Mouse (Mus musculus) spleen, postnatal 10 days (tissue): ENCODE data around the gene Mpzl3.

Source experiments
- DNase-seq, 2 experiments: peaks; one replicate each; pipeline ENCODE4 v3.0.0; 2021 to 2022; ENCODE audit warnings: low spot score in 2 of 2

The Mpzl3 gene

GRCm38 (mm10) chr9:45042947-45043346 lies 12.0 kb upstream of the Mpzl3 start:
- no peak for DNase-seq

- DNase-seq = no peak
Observed at GRCm38 (mm10) chr9:45046973-45047372, 8.0 kb upstream of the Mpzl3 start.

- DNase-seq = no peak
Observed at GRCm38 (mm10) chr9:45048511-45048910, 6.5 kb upstream of the Mpzl3 start.

- DNase-seq = no peak
Observed at GRCm38 (mm10) chr9:45049731-45050130, 5.3 kb upstream of the Mpzl3 start.

GRCm38 (mm10) chr9:45050301-45050700 lies 4.7 kb upstream of the Mpzl3 start:
- DNase-seq = no peak

GRCm38 (mm10) chr9:45058304-45058940 lies 3.4 kb downstream of the Mpzl3 start:
- DNase-seq = no peak

GRCm38 (mm10) chr9:45060151-45060550 lies 5.2 kb downstream of the Mpzl3 start:
- DNase-seq = no peak

GRCm38 (mm10) chr9:45062677-45063076 lies 7.7 kb downstream of the Mpzl3 start:
- no peak for DNase-seq

GRCm38 (mm10) chr9:45064421-45064820 lies 9.4 kb downstream of the Mpzl3 start:
- no peak for DNase-seq

GRCm38 (mm10) chr9:45066735-45067134 lies 11.7 kb downstream of the Mpzl3 start:
- DNase-seq = no peak

- no peak for DNase-seq
Observed at GRCm38 (mm10) chr9:45071800-45072199, 16.8 kb downstream of the Mpzl3 start.

GRCm38 (mm10) chr9:45077859-45078258 lies 22.9 kb downstream of the Mpzl3 start:
- DNase-seq = no peak

GRCm38 (mm10) chr9:45079011-45079410 lies 24.0 kb downstream of the Mpzl3 start, which contains the start of gene Jaml:
TSS of gene Jaml (plus strand) at chr9:45079183.
- peak in 1 of 2 experiments; percentile 54 for DNase-seq

- DNase-seq = no peak
Observed at GRCm38 (mm10) chr9:45083132-45083531, 28.1 kb downstream of the Mpzl3 start.

GRCm38 (mm10) chr9:45084556-45084955 lies 29.6 kb downstream of the Mpzl3 start:
- DNase-seq = no peak

- DNase-seq = no peak
Observed at GRCm38 (mm10) chr9:45085741-45086690, 31.0 kb downstream of the Mpzl3 start.

GRCm38 (mm10) chr9:45088040-45088439 lies 33.1 kb downstream of the Mpzl3 start:
- DNase-seq = no peak

- no peak for DNase-seq
Observed at GRCm38 (mm10) chr9:45090811-45091210, 35.8 kb downstream of the Mpzl3 start.

- DNase-seq = no peak
Observed at GRCm38 (mm10) chr9:45092641-45093040, 37.7 kb downstream of the Mpzl3 start.

GRCm38 (mm10) chr9:45095149-45095937 lies 40.4 kb downstream of the Mpzl3 start:
- no peak for DNase-seq

- no peak for DNase-seq
Observed at GRCm38 (mm10) chr9:45097877-45098276, 42.9 kb downstream of the Mpzl3 start.

- DNase-seq = no peak
Observed at GRCm38 (mm10) chr9:45098426-45098825, 43.4 kb downstream of the Mpzl3 start.
